Mouse (Mus musculus) hindbrain, embryonic 13.5 days (tissue): Measurements from ENCODE around the gene Erbb4. TPM values are rescaled to one million over a fixed set of nuclear protein-coding genes. Genes with fewer than 3 reads are reported as not detected.
A peak's percentile ranks its signal among the peaks of the same experiment; 100 is the strongest.

Experiments
- ATAC-seq: fragments of 200-750 bp; cut with Nextera tagmentation; 2 replicates; pipeline ENCODE4 v1.8.0; 2017; ENCODE audit warnings: moderate TSS enrichment; ENCODE audit not compliant: low FRiP score
- H3K27ac ChIP-seq: fragments of 300-500 bp; sonication (generic); 2 replicates; pipeline ENCODE4 v1.5.1; 2015; ENCODE audit warnings: inconsistent platforms, mild to moderate bottlenecking, moderate library complexity
- H3K27me3 ChIP-seq: fragments of 300-500 bp; sonication (generic); 2 replicates; pipeline ENCODE4 v1.6.1; 2015; ENCODE audit warnings: mild to moderate bottlenecking, inconsistent platforms
- H3K36me3 ChIP-seq: fragments of 300-500 bp; sonication (generic); 2 replicates; pipeline ENCODE4 v1.6.1; 2015; ENCODE audit warnings: mild to moderate bottlenecking, inconsistent platforms
- H3K4me1 ChIP-seq: fragments of 300-500 bp; sonication (generic); replicated peaks from 2 replicates; pipeline ENCODE4 v1.6.1; 2015; ENCODE audit warnings: inconsistent platforms
- H3K4me2 ChIP-seq: fragments of 300-500 bp; sonication (generic); 2 replicates; pipeline ENCODE4 v1.6.1; 2015; ENCODE audit warnings: inconsistent platforms, mild to moderate bottlenecking, moderate library complexity
- H3K4me3 ChIP-seq: fragments of 300-500 bp; sonication (generic); 2 replicates; pipeline ENCODE4 v1.5.1; 2015; ENCODE audit warnings: mild to moderate bottlenecking, inconsistent platforms
- H3K9ac ChIP-seq: fragments of 300-500 bp; sonication (generic); 2 replicates; pipeline ENCODE4 v1.6.1; 2015; ENCODE audit warnings: mild to moderate bottlenecking, inconsistent platforms
- H3K9me3 ChIP-seq: fragments of 300-500 bp; sonication (generic); 2 replicates; pipeline ENCODE4 v1.6.1; 2016; ENCODE audit warnings: inconsistent platforms
- WGBS: fragments of 180-500 bp; shearing (Covaris S2); methylation state at CpG from one replicate; pipeline ENCODE4 v1.1.7; 2015; 5-methylcytosine and 5-hydroxymethylcytosine counted together
- polyA plus RNA-seq: library from polyadenylated mRNA; unstranded; fragments of >200 nt; fragmentation: Nextera tagmentation; extraction: Ambion mirVana; gene quantifications from 2 replicates; pipeline ENCODE4 v1.2.1, GENCODE M21; 2015

The Erbb4 gene
- polyA plus RNA-seq, 1 experiment from 2014 or later: 13.7 TPM

DNA sequence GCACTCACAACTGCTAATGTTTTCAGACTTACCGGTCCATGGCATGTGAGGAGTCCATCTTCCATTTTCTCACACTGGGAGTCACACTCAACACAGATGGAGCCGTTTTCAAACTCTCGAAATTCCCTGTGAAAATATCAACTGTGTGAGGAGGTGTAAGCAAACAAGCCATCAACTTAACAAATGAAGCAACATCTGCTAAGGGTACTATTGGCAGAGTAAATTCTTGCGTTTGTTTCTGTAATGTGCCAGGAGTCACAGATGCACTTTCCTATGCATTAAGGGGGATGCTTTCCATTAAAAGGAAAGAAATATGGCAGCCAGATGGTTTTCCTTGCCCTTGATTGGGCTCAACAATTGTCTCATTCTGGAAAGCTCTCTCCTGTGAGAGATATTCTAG is 802.0 kb downstream of the Erbb4 start:
- 81% methylated on average over 4 of the region's 4 CpGs for WGBS
- no peak for ATAC-seq
- Histone ChIP-seq H3K4me3 (no peak overlapping the region), H3K27ac (no peak overlapping the region), H3K9ac (no peak overlapping the region), H3K36me3 (no peaks in the 10 kb centered on the region), H3K4me1 (no peaks in the 10 kb centered on the region), H3K27me3 (no peaks in the 10 kb centered on the region), H3K9me3 (no peaks in the 10 kb centered on the region), H3K4me2 (no peak overlapping the region)

DNA sequence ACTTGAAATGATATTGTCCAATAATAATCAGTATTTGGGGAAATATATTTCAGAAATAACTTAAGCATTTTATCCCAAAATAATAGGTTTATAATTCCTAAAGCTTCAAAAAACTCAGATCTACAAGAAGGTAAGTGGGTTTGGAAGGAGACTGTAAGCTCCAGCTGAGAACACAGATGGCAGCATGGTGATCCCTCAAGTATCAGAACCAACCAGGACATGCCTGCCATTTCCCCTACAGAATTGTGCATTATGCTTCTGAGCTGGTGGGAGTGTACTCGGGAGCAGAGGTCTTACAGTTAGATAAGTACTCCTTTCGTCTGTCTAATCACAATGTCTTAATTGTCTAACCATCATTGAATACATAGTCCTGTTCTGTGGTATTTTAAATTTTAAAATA is 823.4 kb downstream of the Erbb4 start:
- no peak overlapping the region for H3K4me3 ChIP-seq
- H3K36me3 ChIP-seq: no peaks in the 10 kb centered on the region
- no peaks in the 10 kb centered on the region for H3K9me3 ChIP-seq
- H3K4me2 ChIP-seq: no peak overlapping the region
- no peaks in the 10 kb centered on the region for H3K27me3 ChIP-seq
- no peaks in the 10 kb centered on the region for H3K4me1 ChIP-seq
- WGBS: 77% methylated on average over 2 of the region's 2 CpGs
- no peak for ATAC-seq
- no peak overlapping the region for H3K27ac ChIP-seq
- H3K9ac ChIP-seq: no peak overlapping the region

DNA sequence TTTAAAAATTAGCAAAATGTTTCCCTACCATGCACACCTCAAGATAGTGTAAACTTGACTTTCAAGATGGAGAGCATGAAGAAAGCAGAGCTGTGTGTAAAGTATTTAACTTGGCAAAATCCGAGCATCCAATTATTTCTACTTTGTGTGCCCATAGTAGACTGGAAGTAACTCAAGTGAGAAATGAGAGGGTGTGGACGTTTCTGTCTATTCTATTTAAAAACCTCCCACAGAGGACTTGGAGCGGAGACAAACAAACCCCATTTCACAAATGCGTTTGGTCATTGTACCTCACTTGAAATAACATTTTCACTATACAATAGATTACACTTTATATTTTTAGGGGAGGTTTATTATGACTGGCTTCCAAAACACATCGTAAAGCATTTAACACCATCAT is 832.0 kb downstream of the Erbb4 start:
- H3K4me2 ChIP-seq: no peak overlapping the region
- no peak overlapping the region for H3K9ac ChIP-seq
- H3K27me3 ChIP-seq: no peaks in the 10 kb centered on the region
- H3K36me3 ChIP-seq: no peaks in the 10 kb centered on the region
- no peak overlapping the region for H3K27ac ChIP-seq
- H3K4me1 ChIP-seq: no peaks in the 10 kb centered on the region
- WGBS: 64% methylated on average over 5 of the region's 5 CpGs
- ATAC-seq: no peak
- no peaks in the 10 kb centered on the region for H3K9me3 ChIP-seq
- H3K4me3 ChIP-seq: no peak overlapping the region

DNA sequence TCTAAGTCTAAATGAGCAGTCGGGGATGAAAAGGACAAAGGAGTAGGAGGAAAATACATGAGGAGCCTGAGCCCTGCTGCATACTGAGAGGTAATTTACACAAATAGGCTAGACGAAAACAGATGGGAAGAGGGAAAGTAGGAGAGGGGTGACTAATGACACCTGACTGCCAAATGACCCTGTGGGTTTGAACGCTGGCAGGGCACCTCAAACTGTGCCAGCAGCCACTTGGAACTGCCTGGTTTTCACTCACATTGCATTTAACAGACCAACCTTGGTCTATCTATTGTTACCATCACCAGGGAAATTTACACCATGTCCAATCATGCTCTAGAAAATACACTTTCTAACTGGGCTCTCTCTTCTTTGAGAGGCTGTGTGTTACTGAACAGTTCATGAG is 929.3 kb downstream of the Erbb4 start:
- Histone ChIP-seq H3K9me3 (no peaks in the 10 kb centered on the region), H3K4me1 (peaks cover 6% of the 10 kb centered on the region), H3K4me3 (no peak overlapping the region), H3K9ac (no peak overlapping the region), H3K27me3 (no peaks in the 10 kb centered on the region), H3K36me3 (no peaks in the 10 kb centered on the region), H3K27ac (peak overlapping the region; percentile 75), H3K4me2 (no peak overlapping the region)
- ATAC-seq: peak; percentile 93
- 10% methylated on average over 3 of the region's 3 CpGs for WGBS

DNA sequence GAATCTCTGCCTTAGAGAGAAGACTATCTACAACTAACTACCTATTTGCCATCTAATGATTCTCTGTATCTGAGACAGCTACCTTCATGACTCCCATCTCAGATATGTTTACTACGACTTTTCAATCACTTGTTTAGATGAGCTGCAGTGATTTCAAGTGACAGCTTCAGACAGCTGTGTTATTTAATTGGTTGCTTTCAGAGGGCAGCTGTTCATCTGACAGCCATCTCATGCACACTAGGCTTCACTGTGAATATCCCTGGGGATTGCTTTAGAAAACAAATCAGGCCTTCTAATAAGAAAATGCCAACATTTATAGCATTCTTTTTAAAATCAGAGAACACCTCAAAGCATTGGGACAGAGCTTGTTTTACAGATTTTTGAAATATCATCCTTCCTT is 952.6 kb downstream of the Erbb4 start:
- H3K36me3 ChIP-seq: no peaks in the 10 kb centered on the region
- no peak for ATAC-seq
- no peaks in the 10 kb centered on the region for H3K27me3 ChIP-seq
- no peaks in the 10 kb centered on the region for H3K4me1 ChIP-seq
- no peak overlapping the region for H3K4me2 ChIP-seq
- 30% methylated on average over 1 of the region's 1 CpGs for WGBS
- H3K27ac ChIP-seq: no peak overlapping the region
- H3K9ac ChIP-seq: no peak overlapping the region
- no peak overlapping the region for H3K4me3 ChIP-seq
- H3K9me3 ChIP-seq: no peaks in the 10 kb centered on the region

DNA sequence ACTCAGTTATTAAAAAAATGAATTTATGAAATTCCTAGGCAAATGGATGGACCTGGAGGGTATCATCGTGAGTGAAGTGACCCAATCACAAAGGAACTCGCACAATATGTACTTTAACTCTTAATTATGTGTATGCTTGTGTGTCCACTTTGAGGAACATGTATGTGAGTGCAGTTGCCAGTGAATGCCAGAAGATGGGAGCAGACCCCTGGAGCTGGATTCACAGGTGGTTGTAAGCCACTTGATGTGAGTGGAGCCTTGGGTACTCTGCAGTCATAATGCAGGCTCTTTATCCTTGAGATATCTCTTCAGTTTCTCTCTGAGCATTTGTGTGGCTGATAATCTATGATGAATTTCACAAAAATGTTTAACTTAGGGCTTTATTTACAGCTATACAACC is 957.3 kb downstream of the Erbb4 start:
- no peaks in the 10 kb centered on the region for H3K4me1 ChIP-seq
- H3K9me3 ChIP-seq: no peaks in the 10 kb centered on the region
- no peak overlapping the region for H3K4me3 ChIP-seq
- no peak overlapping the region for H3K27ac ChIP-seq
- no peak overlapping the region for H3K4me2 ChIP-seq
- H3K9ac ChIP-seq: no peak overlapping the region
- no peaks in the 10 kb centered on the region for H3K36me3 ChIP-seq
- no peak for ATAC-seq
- 86% methylated on average over 2 of the region's 2 CpGs for WGBS
- no peaks in the 10 kb centered on the region for H3K27me3 ChIP-seq

DNA sequence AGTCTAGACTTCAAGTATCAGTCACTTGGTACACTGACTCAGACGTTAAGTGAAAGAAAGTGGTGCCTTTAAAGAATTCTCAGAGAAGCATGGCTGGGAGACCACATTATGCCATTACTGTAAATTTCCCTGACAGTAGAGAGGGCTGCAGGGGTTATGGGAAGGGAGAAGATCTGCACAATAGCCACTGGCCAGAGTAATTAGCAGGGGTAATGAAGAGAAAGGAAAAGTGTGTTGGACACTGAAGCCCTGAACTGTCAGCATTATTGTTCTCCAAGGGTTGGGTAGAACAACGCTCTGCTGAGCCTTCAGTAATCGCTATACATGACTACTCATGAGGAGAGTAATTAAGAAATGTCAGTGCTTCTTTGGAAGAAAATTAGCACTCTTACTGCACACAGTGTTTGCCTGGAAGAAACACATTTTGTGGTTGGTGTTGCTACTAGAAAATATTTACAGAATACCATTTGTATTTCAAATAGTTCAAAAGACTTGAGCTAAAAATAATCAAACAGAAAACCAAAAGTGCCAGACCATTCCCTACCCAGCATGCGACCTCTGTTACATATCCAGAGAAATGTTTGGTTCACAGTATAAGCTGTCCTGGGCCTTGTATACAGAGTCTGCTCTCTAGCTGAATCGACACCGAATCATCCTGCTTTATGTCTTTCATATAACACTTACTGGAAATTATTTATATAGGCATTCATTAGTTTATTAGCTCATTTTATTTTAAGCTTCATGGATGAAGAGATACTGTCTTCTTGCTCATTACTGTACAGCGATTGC is 965.1 kb downstream of the Erbb4 start:
- no peak overlapping the region for H3K4me2 ChIP-seq
- 49% methylated on average over 7 of the region's 7 CpGs for WGBS
- H3K9ac ChIP-seq: no peak overlapping the region
- no peaks in the 10 kb centered on the region for H3K9me3 ChIP-seq
- no peaks in the 10 kb centered on the region for H3K36me3 ChIP-seq
- no peak overlapping the region for H3K4me3 ChIP-seq
- peak; percentile 73; the same call in 1 of the 2 replicates for ATAC-seq
- H3K27me3 ChIP-seq: no peaks in the 10 kb centered on the region
- H3K4me1 ChIP-seq: peaks cover 7% of the 10 kb centered on the region
- H3K27ac ChIP-seq: peak overlapping the region; percentile 1; the same call in 1 of the 2 replicates

DNA sequence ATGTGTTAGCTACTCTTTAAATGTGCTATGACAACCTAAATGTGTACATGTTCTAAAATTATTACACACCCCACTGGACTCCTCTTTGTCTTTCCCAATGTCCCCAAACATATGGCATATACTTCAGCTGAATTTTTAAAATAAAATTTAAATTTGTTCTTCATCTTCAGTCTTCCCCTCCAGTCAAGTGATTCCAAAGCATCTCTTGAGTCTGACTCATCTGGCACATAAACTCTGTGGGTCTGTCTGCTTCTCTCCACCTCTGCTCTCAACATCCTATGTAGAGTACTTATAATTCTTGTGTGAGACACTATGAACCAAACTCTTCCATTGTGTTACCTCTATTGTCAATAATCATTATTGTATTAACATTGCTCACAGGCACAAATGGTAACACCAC is 972.9 kb downstream of the Erbb4 start:
- Histone ChIP-seq H3K9ac (no peak overlapping the region), H3K27ac (no peak overlapping the region), H3K4me1 (no peaks in the 10 kb centered on the region), H3K27me3 (no peaks in the 10 kb centered on the region), H3K4me2 (no peak overlapping the region), H3K36me3 (no peaks in the 10 kb centered on the region), H3K4me3 (no peak overlapping the region), H3K9me3 (no peaks in the 10 kb centered on the region)
- ATAC-seq: no peak

DNA sequence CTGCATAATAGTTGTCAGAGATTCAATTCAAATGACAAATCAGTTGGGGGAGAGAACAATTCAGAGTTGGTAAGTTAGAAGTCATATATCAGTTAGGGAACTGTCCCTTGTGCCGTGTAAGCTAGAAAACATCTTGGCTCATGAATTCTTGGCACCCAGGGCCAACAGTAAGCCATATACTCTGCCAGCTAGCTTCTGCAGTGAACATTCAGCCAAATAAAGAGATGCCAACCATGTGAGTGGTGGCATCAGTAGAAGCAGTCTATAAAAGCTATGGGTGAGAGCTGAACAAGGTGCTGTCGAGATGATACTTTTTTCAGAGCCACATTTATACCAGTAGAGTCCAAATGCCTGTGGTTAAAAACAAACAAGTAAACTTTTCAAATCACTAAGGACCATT is 973.4 kb downstream of the Erbb4 start:
- H3K9me3 ChIP-seq: no peaks in the 10 kb centered on the region
- ATAC-seq: no peak
- H3K36me3 ChIP-seq: no peaks in the 10 kb centered on the region
- no peak overlapping the region for H3K27ac ChIP-seq
- H3K9ac ChIP-seq: no peak overlapping the region
- 73% methylated on average over 2 of the region's 2 CpGs for WGBS
- H3K4me3 ChIP-seq: no peak overlapping the region
- no peaks in the 10 kb centered on the region for H3K4me1 ChIP-seq
- H3K4me2 ChIP-seq: no peak overlapping the region
- no peaks in the 10 kb centered on the region for H3K27me3 ChIP-seq

DNA sequence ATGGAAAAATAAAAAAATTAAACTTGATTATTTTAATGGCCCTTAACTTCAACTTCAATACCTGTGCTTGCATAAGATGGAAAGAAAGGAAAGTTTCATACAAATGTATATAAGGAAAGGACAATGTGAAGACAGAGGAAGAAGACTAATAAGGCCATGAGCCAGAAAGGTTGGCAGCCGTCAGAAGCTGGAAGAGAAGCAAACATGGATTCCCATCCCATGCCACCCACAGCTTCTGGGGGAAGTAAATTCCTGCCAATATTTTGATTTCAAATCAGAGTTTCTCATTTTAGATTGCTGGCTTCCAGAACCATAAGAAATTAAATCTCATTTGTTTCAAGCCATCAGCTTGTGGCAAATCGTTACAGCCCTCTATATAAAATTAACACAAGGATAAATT is 984.3 kb downstream of the Erbb4 start:
- 93% methylated on average over 2 of the region's 2 CpGs for WGBS
- no peak overlapping the region for H3K27ac ChIP-seq
- no peak overlapping the region for H3K9ac ChIP-seq
- no peaks in the 10 kb centered on the region for H3K27me3 ChIP-seq
- peaks cover 4% of the 10 kb centered on the region for H3K4me1 ChIP-seq
- no peak overlapping the region for H3K4me3 ChIP-seq
- H3K4me2 ChIP-seq: no peak overlapping the region
- no peak for ATAC-seq
- H3K36me3 ChIP-seq: no peaks in the 10 kb centered on the region
- no peaks in the 10 kb centered on the region for H3K9me3 ChIP-seq

DNA sequence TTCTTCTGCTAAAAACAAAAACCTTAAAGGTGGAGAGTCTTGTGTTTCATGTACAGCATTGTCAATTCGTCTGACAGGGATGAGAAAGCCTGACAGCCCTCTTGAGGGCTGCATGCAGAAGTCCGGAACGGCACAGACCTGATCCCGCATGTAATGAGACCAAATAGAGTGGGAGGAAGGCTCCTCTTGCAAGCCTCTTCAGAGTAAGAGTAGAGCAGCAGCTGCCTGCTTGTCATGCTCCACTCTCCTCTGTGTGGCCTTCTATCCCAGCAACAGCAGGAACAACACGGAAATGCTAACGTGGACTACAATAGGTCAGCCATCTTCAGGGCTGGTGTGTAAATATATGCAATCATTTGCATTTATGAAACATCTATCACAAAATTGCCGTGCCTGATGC is 987.5 kb downstream of the Erbb4 start:
- Histone ChIP-seq H3K9ac (no peak overlapping the region), H3K36me3 (no peaks in the 10 kb centered on the region), H3K4me3 (no peak overlapping the region), H3K9me3 (no peaks in the 10 kb centered on the region), H3K4me1 (peaks cover 4% of the 10 kb centered on the region), H3K4me2 (no peak overlapping the region), H3K27me3 (no peaks in the 10 kb centered on the region), H3K27ac (0 out of 2 replicates have a peak overlapping the region, but pooled peaks have one; percentile 30)
- 37% methylated on average over 7 of the region's 7 CpGs for WGBS
- no peak for ATAC-seq

DNA sequence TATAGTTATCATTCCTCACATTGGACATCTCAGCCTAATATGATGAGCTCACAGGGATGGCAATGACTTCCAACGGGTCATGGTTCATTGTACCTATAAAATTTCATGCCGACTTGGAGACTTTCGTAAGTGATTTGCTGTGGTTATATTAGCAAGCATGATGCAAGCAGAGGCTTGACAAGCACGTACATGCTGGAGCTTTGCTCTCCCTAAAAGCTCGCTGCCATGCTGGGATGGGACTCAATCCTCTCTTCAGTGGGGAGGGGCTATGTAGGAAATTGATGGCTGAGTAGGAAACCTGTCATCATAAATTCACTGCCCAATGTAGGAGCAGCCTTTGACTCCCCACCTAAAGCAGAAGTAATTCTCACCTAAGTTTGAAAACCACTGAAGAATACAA is 992.1 kb downstream of the Erbb4 start:
- Histone ChIP-seq H3K27ac (no peak overlapping the region), H3K4me2 (no peak overlapping the region), H3K4me3 (no peak overlapping the region), H3K36me3 (no peaks in the 10 kb centered on the region), H3K27me3 (no peaks in the 10 kb centered on the region), H3K9ac (no peak overlapping the region), H3K9me3 (no peaks in the 10 kb centered on the region), H3K4me1 (peaks cover 4% of the 10 kb centered on the region)
- whole genome bisulfite sequencing: 80% methylated on average over 5 of the region's 5 CpGs
- no peak for ATAC-seq

DNA sequence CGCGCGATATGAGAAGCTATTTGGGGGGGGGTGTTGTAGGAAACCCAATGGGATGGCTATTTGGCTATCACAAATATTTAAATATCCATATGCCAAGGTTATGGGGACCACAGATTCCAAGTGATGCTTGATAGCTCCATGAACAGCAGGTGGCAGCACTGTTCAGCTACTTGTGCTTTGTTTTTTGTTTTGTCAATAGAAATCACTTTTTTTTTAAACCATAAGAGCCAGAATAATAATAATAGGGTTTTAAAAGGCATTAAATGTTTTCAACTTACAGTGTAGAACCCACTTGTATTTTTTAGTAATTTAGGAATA is 1001.4 kb downstream of the Erbb4 start:
- H3K27ac ChIP-seq: 0 out of 2 replicates have a peak overlapping the region, but pooled peaks have one; percentile 19
- no peak overlapping the region for H3K4me3 ChIP-seq
- no peaks in the 10 kb centered on the region for H3K4me1 ChIP-seq
- no peak for ATAC-seq
- no peak overlapping the region for H3K4me2 ChIP-seq
- WGBS: 72% methylated on average over 3 of the region's 3 CpGs
- no peaks in the 10 kb centered on the region for H3K9me3 ChIP-seq
- no peaks in the 10 kb centered on the region for H3K27me3 ChIP-seq
- H3K36me3 ChIP-seq: no peaks in the 10 kb centered on the region
- no peak overlapping the region for H3K9ac ChIP-seq
